Mouse (Mus musculus) cerebellum, adult 2 months (tissue): ENCODE data around the gene Lef1. TPM values are rescaled to one million over a fixed set of nuclear protein-coding genes. Genes with fewer than 3 reads are reported as not detected.

Experiments
- DNase-seq, 2 experiments: peaks; one replicate each; pipeline ENCODE4 v3.0.0; 2021
- H3K27ac ChIP-seq: fragments of 200-500 bp; 2 replicates; pipeline ENCODE4 v1.5.1; 2012; ENCODE audit warnings: low read length, control low read depth, inconsistent platforms; ENCODE audit not compliant: insufficient read depth
- H3K27me3 ChIP-seq: fragments of 200-500 bp; 2 replicates; pipeline ENCODE4 v1.6.1; 2012; ENCODE audit warnings: inconsistent platforms, mild to moderate bottlenecking, low read length, moderate library complexity; ENCODE audit not compliant: control insufficient read depth, insufficient read depth
- H3K4me1 ChIP-seq: fragments of 200-500 bp; 2 replicates; pipeline ENCODE4 v1.6.1; 2011; ENCODE audit warnings: low read length; ENCODE audit not compliant: control insufficient read depth, insufficient read depth
- H3K4me3 ChIP-seq: fragments of 200-500 bp; replicated peaks from 2 replicates; pipeline ENCODE3; 2011; ENCODE audit warnings: mild to moderate bottlenecking, low read depth, low read length, control low read depth; ENCODE audit not compliant: insufficient read depth
- CTCF ChIP-seq: fragments of 200-500 bp; IDR thresholded peaks from 2 replicates; pipeline ENCODE4 v1.5.1; 2011; ENCODE audit warnings: low read depth, mild to moderate bottlenecking, control low read depth, low read length, moderate library complexity, borderline replicate concordance; ENCODE audit not compliant: insufficient read depth
- POLR2A ChIP-seq: fragments of 200-500 bp; IDR thresholded peaks from 2 replicates; pipeline ENCODE4 v1.6.1; 2011; ENCODE audit warnings: low read length, control low read depth, borderline replicate concordance; ENCODE audit not compliant: insufficient read depth
- WGBS: fragments of 180-500 bp; shearing (Covaris S2); methylation state at CpG from one replicate; pipeline ENCODE4 v1.1.7; 2018; 5-methylcytosine and 5-hydroxymethylcytosine counted together
- polyA plus RNA-seq: library from polyadenylated mRNA; depleted of rRNA; stranded (reverse); fragments of >200 nt; gene quantifications from 2 replicates; pipeline ENCODE4 v1.2.3, GENCODE M21; 2012; rRNA removed

Lef1 gene
- polyA plus RNA-seq, result 6.1 and 6.8 TPM in 2 replicates

GRCm38 (mm10) chr3:131110191-131111150, at the start of gene Lef1:
Lef1 (plus strand) TSS chr3:131110471.
- H3K27me3 ChIP-seq, result peaks cover 9% of the 10 kb centered on the region; the same call in 1 of the 2 replicates
- TF ChIP-seq POLR2A (no peak), CTCF (no peak)
- WGBS, result under 1% methylated on average over 67 of the region's 69 CpGs
- peak; percentile 7 to 26 for DNase-seq
- H3K27ac ChIP-seq, result no peak within 1 kb of the TSS
- no peaks in the 10 kb centered on the region; the same call in 1 of the 2 replicates for H3K4me1 ChIP-seq
- peak within 1 kb of the TSS; percentile 14 for H3K4me3 ChIP-seq

GRCm38 (mm10) chr3:131065001-131065400, 45.3 kb upstream of the Lef1 start:
- TF ChIP-seq POLR2A, result no peak
- no peak for TF ChIP-seq CTCF
- Histone ChIP-seq H3K4me1 (no peaks in the 10 kb centered on the region), H3K27ac (no peak overlapping the region), H3K4me3 (no peak overlapping the region), H3K27me3 (no peaks in the 10 kb centered on the region)
- no peak for DNase-seq
- WGBS, result 78% methylated on average over 9 of the region's 9 CpGs

GRCm38 (mm10) chr3:131066171-131066570, 44.1 kb upstream of the Lef1 start:
- TF ChIP-seq POLR2A (no peak), CTCF (no peak)
- Histone ChIP-seq H3K27me3 (no peaks in the 10 kb centered on the region), H3K4me1 (no peaks in the 10 kb centered on the region), H3K4me3 (no peak overlapping the region), H3K27ac (no peak overlapping the region)
- no peak for DNase-seq
- whole genome bisulfite sequencing, result 50% methylated on average over 8 of the region's 8 CpGs

- Histone ChIP-seq H3K27me3 (no peaks in the 10 kb centered on the region), H3K27ac (no peak overlapping the region), H3K4me1 (no peaks in the 10 kb centered on the region), H3K4me3 (no peak overlapping the region)
- TF ChIP-seq POLR2A (no peak), CTCF (no peak)
- no peak for DNase-seq
- 73% methylated on average over 5 of the region's 5 CpGs for WGBS
Observed at GRCm38 (mm10) chr3:131068000-131068399, 42.3 kb upstream of the Lef1 start.

GRCm38 (mm10) chr3:131070210-131070609, 40.1 kb upstream of the Lef1 start:
- no peak for TF ChIP-seq POLR2A
- DNase-seq, result no peak
- H3K4me1 ChIP-seq, result no peaks in the 10 kb centered on the region

GRCm38 (mm10) chr3:131072661-131073060, 37.6 kb upstream of the Lef1 start:
- 82% methylated on average over 4 of the region's 4 CpGs for WGBS
- H3K4me1 ChIP-seq, result no peaks in the 10 kb centered on the region
- DNase-seq, result no peak
- TF ChIP-seq POLR2A (no peak), CTCF (no peak)
- no peaks in the 10 kb centered on the region; the same call in 1 of the 2 replicates for H3K27me3 ChIP-seq
- H3K4me3 ChIP-seq, result no peak overlapping the region
- H3K27ac ChIP-seq, result no peak overlapping the region

More at GRCm38 (mm10) chr3:131070210-131070609, 40.1 kb upstream of the Lef1 start:
- Histone ChIP-seq H3K27me3 (no peaks in the 10 kb centered on the region), H3K4me3 (no peak overlapping the region), H3K27ac (no peak overlapping the region)
- 17% methylated on average over 7 of the region's 7 CpGs for WGBS

GRCm38 (mm10) chr3:131073946-131074345, 36.3 kb upstream of the Lef1 start:
- no peaks in the 10 kb centered on the region; the same call in 1 of the 2 replicates for H3K27me3 ChIP-seq
- H3K27ac ChIP-seq, result no peak overlapping the region
- TF ChIP-seq POLR2A (no peak), CTCF (no peak)
- peak in 1 of 2 experiments; percentile 14 for DNase-seq
- 16% methylated on average over 4 of the region's 4 CpGs for WGBS
- H3K4me3 ChIP-seq, result no peak overlapping the region
- no peaks in the 10 kb centered on the region for H3K4me1 ChIP-seq

GRCm38 (mm10) chr3:131078041-131078621, 32.1 kb upstream of the Lef1 start:
- no peaks in the 10 kb centered on the region for H3K4me1 ChIP-seq
- DNase-seq, result no peak
- 91% methylated on average over 6 of the region's 6 CpGs for WGBS
- H3K27ac ChIP-seq, result no peak overlapping the region
- no peaks in the 10 kb centered on the region; the same call in 1 of the 2 replicates for H3K27me3 ChIP-seq
- TF ChIP-seq CTCF, result no peak
- no peak for TF ChIP-seq POLR2A
- H3K4me3 ChIP-seq, result no peak overlapping the region
